Mouse (Mus musculus) ZHBTc4 (cell line): ENCODE measurements around the gene Cyb561d1.

Experiments used
- DNase-seq: peaks from one replicate; pipeline ENCODE4 v3.0.0-alpha.2; 2011; ENCODE audit warnings: low read depth, low spot score

Cyb561d1 gene

GRCm38 (mm10) chr3:108200329-108201323 is at the start of gene Cyb561d1:
Gene Cyb561d1 (minus strand): TSS chr3:108201212.
- DNase-seq, result peak; percentile 99

GRCm38 (mm10) chr3:108246857-108247256 is 45.8 kb upstream of the Cyb561d1 start:
- DNase-seq, result no peak

GRCm38 (mm10) chr3:108241243-108241839 is 40.3 kb upstream of the Cyb561d1 start:
- no peak for DNase-seq

- peak; percentile 53 for DNase-seq
Measured at GRCm38 (mm10) chr3:108237474-108238102, 36.6 kb upstream of the Cyb561d1 start.

GRCm38 (mm10) chr3:108231646-108232045 is 30.6 kb upstream of the Cyb561d1 start:
- DNase-seq, result no peak

GRCm38 (mm10) chr3:108227521-108227920 is 26.5 kb upstream of the Cyb561d1 start:
- DNase-seq, result no peak

- DNase-seq, result peak; percentile 81
Measured at GRCm38 (mm10) chr3:108226558-108227350, 25.7 kb upstream of the Cyb561d1 start, which contains the start of gene Sypl2. Gene Sypl2 (minus strand): TSS chr3:108226648.

GRCm38 (mm10) chr3:108225711-108226557 is 24.9 kb upstream of the Cyb561d1 start:
- DNase-seq, result peak; percentile 35

- DNase-seq, result no peak
Measured at GRCm38 (mm10) chr3:108220661-108221060, 19.6 kb upstream of the Cyb561d1 start.

- peak; percentile 69 for DNase-seq
Measured at GRCm38 (mm10) chr3:108214734-108215133, 13.7 kb upstream of the Cyb561d1 start.

- no peak for DNase-seq
Measured at GRCm38 (mm10) chr3:108212406-108212805, 11.4 kb upstream of the Cyb561d1 start.

- DNase-seq, result no peak
Measured at GRCm38 (mm10) chr3:108211845-108212244, 10.8 kb upstream of the Cyb561d1 start.

GRCm38 (mm10) chr3:108210771-108211139 is 9.7 kb upstream of the Cyb561d1 start, which contains the start of gene Atxn7l2:
Gene Atxn7l2 (minus strand): TSS chr3:108210934.
- DNase-seq, result no peak

- peak; percentile 98 for DNase-seq
Measured at GRCm38 (mm10) chr3:108209946-108210770, 9.1 kb upstream of the Cyb561d1 start.

- no peak for DNase-seq
Measured at GRCm38 (mm10) chr3:108209536-108209935, 8.5 kb upstream of the Cyb561d1 start.

GRCm38 (mm10) chr3:108209001-108209400 is 8.0 kb upstream of the Cyb561d1 start:
- DNase-seq, result no peak

- no peak for DNase-seq
Measured at GRCm38 (mm10) chr3:108206731-108207375, 5.8 kb upstream of the Cyb561d1 start.

- DNase-seq, result no peak
Measured at GRCm38 (mm10) chr3:108205601-108206000, 4.6 kb upstream of the Cyb561d1 start.

- DNase-seq, result no peak
Measured at GRCm38 (mm10) chr3:108204470-108204869, 3.5 kb upstream of the Cyb561d1 start.
